Mouse (Mus musculus): ENCODE data around the gene Scnn1b.

- TF ChIP-seq CTCF (IDR thresholded peaks at IDR 0.05; ENCODE audit: insufficient read depth, low read depth, low read length) = no peak
- TF ChIP-seq POLR2A (IDR thresholded peaks at IDR 0.05; ENCODE audit: insufficient read depth, low read depth, low read length) = no peak
These were observed 16.2 kb upstream of the Scnn1b start for GRCm38 (mm10) chr7:121848537-121849168.
